In genomic region chr11:116027756-116028155, GRCm38 (mm10) we compare ENCODE assay signal across 7 mouse cellular contexts. TPM values are rescaled to one million over a fixed set of nuclear protein-coding genes. Genes with fewer than 3 reads are reported as not detected.
DNase-seq lines count a peak whose midpoint lies in the region; ATAC-seq and TF ChIP-seq lines count a peak whose summit lies in the region.

TSS of gene H3f3b (minus strand) at chr11:116027962.

- peaks cover 20% of the 10 kb centered on the region for H3K36me3 ChIP-seq in C2C12 (ENCODE audit: control insufficient read depth, insufficient read depth)
- peaks cover 6% of the 10 kb centered on the region for H3K36me3 ChIP-seq in ES-Bruce4 (ENCODE audit: control insufficient read depth, insufficient read depth, low read length, poor library complexity, severe bottlenecking)
- no peaks in the 10 kb centered on the region for H3K36me3 ChIP-seq in limb, embryonic 11.5 days (ENCODE audit: control insufficient read depth, insufficient read depth, low read length)
- no peaks in the 10 kb centered on the region for H3K36me3 ChIP-seq in neural tube, embryonic 15.5 days

- ATAC-seq in erythroid progenitor cell, adult 5-6 weeks (replicated peaks; ENCODE audit: low FRiP score, poor library complexity, severe bottlenecking): no peak
- ATAC-seq in limb, embryonic 11.5 days (ENCODE audit: insufficient number of reproducible peaks, low FRiP score, low TSS enrichment, low read depth): no peak
- no peak for ATAC-seq in neural tube, embryonic 15.5 days (ENCODE audit: low FRiP score)

- no peaks in the 10 kb centered on the region for H3K9me3 ChIP-seq in ES-Bruce4 (replicated peaks; ENCODE audit: control insufficient read depth, insufficient read depth, low read length, poor library complexity, severe bottlenecking)
- no peaks in the 10 kb centered on the region for H3K9me3 ChIP-seq in limb, embryonic 11.5 days (ENCODE audit: control insufficient read depth, low read length)
- no peaks in the 10 kb centered on the region for H3K9me3 ChIP-seq in neural tube, embryonic 15.5 days (replicated peaks)

- H3K4me2 ChIP-seq in limb, embryonic 11.5 days (ENCODE audit: low read depth, severe bottlenecking): no peak within 1 kb of the TSS
- no peak within 1 kb of the TSS for H3K4me2 ChIP-seq in neural tube, embryonic 15.5 days

- H3ac ChIP-seq in C2C12 (ENCODE audit: control insufficient read depth, insufficient read length, low read depth): no peak within 1 kb of the TSS

- no peak for DNase-seq in heart, postnatal 14 days
- no peak for DNase-seq in limb, embryonic 11.5 days (ENCODE audit: low spot score)
- DNase-seq in cerebellum, postnatal 25 days: no peak

- 82% methylated on average over 4 of the region's 4 CpGs for WGBS in limb, embryonic 11.5 days
- WGBS in neural tube, embryonic 15.5 days: 80% methylated on average over 4 of the region's 4 CpGs

- intact Hi-C loops in heart, postnatal 14 days (cut with DNase I): no loop called here

- H3K9ac ChIP-seq in ES-Bruce4 (ENCODE audit: low read depth, poor library complexity, severe bottlenecking): peak within 1 kb of the TSS; percentile 45; the same call in 1 of the 2 replicates
- no peak within 1 kb of the TSS for H3K9ac ChIP-seq in limb, embryonic 11.5 days (ENCODE audit: low read length)
- H3K9ac ChIP-seq in neural tube, embryonic 15.5 days (replicated peaks): no peak within 1 kb of the TSS

- no peak for TF ChIP-seq POLR2A in ES-Bruce4 (IDR thresholded peaks at IDR 0.05; ENCODE audit: insufficient read depth, low read length)

- H3K4me1 ChIP-seq in ES-Bruce4 (ENCODE audit: control insufficient read depth, insufficient read depth, low read length): no peaks in the 10 kb centered on the region
- H3K4me1 ChIP-seq in limb, embryonic 11.5 days (ENCODE audit: control insufficient read depth, insufficient read depth, low read length): 0 out of 2 replicates have a peak, but pooled peaks cover 6% of the 10 kb centered on the region
- peaks cover 27% of the 10 kb centered on the region for H3K4me1 ChIP-seq in neural tube, embryonic 15.5 days

- H3K27me3 ChIP-seq in C2C12 (ENCODE audit: control insufficient read depth, insufficient read depth, insufficient read length) (no peaks in the 10 kb centered on the region), ES-Bruce4 (ENCODE audit: control insufficient read depth, insufficient read depth, low read length, poor library complexity, severe bottlenecking) (no peaks in the 10 kb centered on the region)
- H3K27me3 ChIP-seq in limb, embryonic 11.5 days (ENCODE audit: control insufficient read depth, insufficient read depth, low read length): no peaks in the 10 kb centered on the region
- H3K27me3 ChIP-seq in neural tube, embryonic 15.5 days (replicated peaks): no peaks in the 10 kb centered on the region

- TF ChIP-seq CTCF in C2C12 (IDR thresholded peaks at IDR 0.05; ENCODE audit: control insufficient read depth, insufficient read depth, insufficient read length) (no peak), ES-Bruce4 (IDR thresholded peaks at IDR 0.05; ENCODE audit: low read depth, low read length) (no peak)

- peak within 1 kb of the TSS; percentile 72 for H3K27ac ChIP-seq in ES-Bruce4 (ENCODE audit: insufficient read depth, low read length)
- no peak within 1 kb of the TSS for H3K27ac ChIP-seq in limb, embryonic 11.5 days (replicated peaks; ENCODE audit: low read depth, low read length)
- no peak within 1 kb of the TSS for H3K27ac ChIP-seq in neural tube, embryonic 15.5 days (replicated peaks)

- peaks cover 39% of the 10 kb centered on the region for H3K79me2 ChIP-seq in C2C12 (ENCODE audit: control insufficient read depth, insufficient read depth)

- H3K4me3 ChIP-seq in C2C12 (ENCODE audit: insufficient read depth, poor library complexity, severe bottlenecking) (no peak within 1 kb of the TSS), ES-Bruce4 (ENCODE audit: low read depth, low read length) (no peak within 1 kb of the TSS)
- no peak within 1 kb of the TSS for H3K4me3 ChIP-seq in limb, embryonic 11.5 days (ENCODE audit: low read depth, low read length)
- no peak within 1 kb of the TSS for H3K4me3 ChIP-seq in neural tube, embryonic 15.5 days (replicated peaks)

- H3K79me3 ChIP-seq in C2C12 (ENCODE audit: low read depth): peaks cover 30% of the 10 kb centered on the region

- 0 out of 2 replicates have a peak, but pooled peaks have one; percentile 34 for TF ChIP-seq EP300 in ES-Bruce4 (IDR thresholded peaks at IDR 0.05; ENCODE audit: insufficient read depth, low read depth, low read length)

TF ChIP-seq in C2C12, 6 proteins besides CTCF, POLR2A, EP300 and RAD21:
- TF ChIP-seq MYOD1 (IDR thresholded peaks at IDR 0.05; ENCODE audit: control insufficient read depth, insufficient read length, low read depth): no peak
- TF ChIP-seq CEBPB (IDR thresholded peaks at IDR 0.05; ENCODE audit: low read depth): no peak
- no peak for TF ChIP-seq MAX (IDR thresholded peaks at IDR 0.05)
- no peak for TF ChIP-seq USF1 (IDR thresholded peaks at IDR 0.05; ENCODE audit: low read depth)
- TF ChIP-seq MYOG (IDR thresholded peaks at IDR 0.05; ENCODE audit: control insufficient read depth, extremely low read depth, insufficient read length): no peak
- TF ChIP-seq FOSL1 (IDR thresholded peaks at IDR 0.05; ENCODE audit: insufficient read depth, low read length, poor library complexity, severe bottlenecking): no peak

RNA-seq across cellular contexts. Expression of gene H3f3b, which starts in this region (rescaled TPM):
- polyA plus RNA-seq in C2C12 (2012; fragmentation: generic; extraction: Trizol) (633 TPM), ES-Bruce4 (2011; ENCODE audit: insufficient read depth, insufficient read length, low read depth, missing spikeins) (437 and 457 TPM in 2 replicates)
- total RNA-seq in erythroid progenitor cell, adult 5-6 weeks (2015; ENCODE audit: low replicate concordance): 711 and 715 TPM in 2 replicates
- 555 and 685 TPM in 2 replicates for total RNA-seq in erythroid progenitor cell, adult 5-6 weeks (2017; ENCODE audit: low replicate concordance)
- 100 to 1,000 TPM; 184 to 193 TPM for total RNA-seq in heart, postnatal 14 days (2021)
- 2,190 and 2,300 TPM in 2 replicates for polyA plus RNA-seq in limb, embryonic 11.5 days (2014; fragmentation: Nextera tagmentation; extraction: Ambion mirVana)
- polyA plus RNA-seq in neural tube, embryonic 15.5 days (2015; fragmentation: Nextera tagmentation; extraction: Ambion mirVana): 1,496 and 1,502 TPM in 2 replicates
